Mouse (Mus musculus): ENCODE measurements at regions not wholly inside any gene's neighbourhood (a gene's known extent, or its start where the extent isn't known, plus 50 kb on each side); places are given as distances from the start of the nearest gene placed in this dataset.

GRCm38 (mm10) chr12:77674352-77674751, 436.4 kb downstream of the Fut8 start:
- H3K4me1 ChIP-seq (ENCODE audit: control insufficient read depth, insufficient read depth, low read length) = no peaks in the 10 kb centered on the region
- WGBS = 54% methylated on average over 2 of the region's 2 CpGs
- H3K9ac ChIP-seq (replicated peaks; ENCODE audit: low read length) = no peak overlapping the region
- ATAC-seq (replicated peaks; ENCODE audit: insufficient number of reproducible peaks, low FRiP score, low TSS enrichment, low read depth) = 0 out of 2 replicates have a peak, but pooled peaks have one; percentile 27
- no peak for DNase-seq (ENCODE audit: low spot score)
- no peak overlapping the region for H3K4me2 ChIP-seq (ENCODE audit: low read depth, low read length)
- H3K36me3 ChIP-seq (replicated peaks; ENCODE audit: control insufficient read depth, insufficient read depth, low read depth, low read length) = no peaks in the 10 kb centered on the region
- H3K27ac ChIP-seq (replicated peaks; ENCODE audit: low read depth, low read length) = no peak overlapping the region
- H3K9me3 ChIP-seq (replicated peaks; ENCODE audit: control insufficient read depth, low read length) = no peaks in the 10 kb centered on the region
- H3K4me3 ChIP-seq (ENCODE audit: low read depth, low read length) = no peak overlapping the region
- no peaks in the 10 kb centered on the region for H3K27me3 ChIP-seq (ENCODE audit: control insufficient read depth, insufficient read depth, low read length)

GRCm38 (mm10) chr12:77674755-77675154, 436.8 kb downstream of the Fut8 start:
- Histone ChIP-seq H3K9me3 (replicated peaks; ENCODE audit: control insufficient read depth, low read length) (no peaks in the 10 kb centered on the region), H3K4me3 (ENCODE audit: low read depth, low read length) (no peak overlapping the region), H3K27ac (replicated peaks; ENCODE audit: low read depth, low read length) (no peak overlapping the region), H3K36me3 (replicated peaks; ENCODE audit: control insufficient read depth, insufficient read depth, low read depth, low read length) (no peaks in the 10 kb centered on the region), H3K27me3 (ENCODE audit: control insufficient read depth, insufficient read depth, low read length) (no peaks in the 10 kb centered on the region), H3K9ac (replicated peaks; ENCODE audit: low read length) (no peak overlapping the region), H3K4me1 (ENCODE audit: control insufficient read depth, insufficient read depth, low read length) (no peaks in the 10 kb centered on the region), H3K4me2 (ENCODE audit: low read depth, low read length) (no peak overlapping the region)
- 73% methylated on average over 5 of the region's 5 CpGs for WGBS
- no peak for ATAC-seq (replicated peaks; ENCODE audit: insufficient number of reproducible peaks, low FRiP score, low TSS enrichment, low read depth)
- DNase-seq (ENCODE audit: low spot score) = peak; percentile 60

GRCm38 (mm10) chr12:77678040-77678439, 440.1 kb downstream of the Fut8 start:
- H3K9me3 ChIP-seq (replicated peaks; ENCODE audit: control insufficient read depth, low read length) = no peaks in the 10 kb centered on the region
- no peaks in the 10 kb centered on the region for H3K36me3 ChIP-seq (replicated peaks; ENCODE audit: control insufficient read depth, insufficient read depth, low read depth, low read length)
- H3K9ac ChIP-seq (replicated peaks; ENCODE audit: low read length) = no peak overlapping the region
- no peak overlapping the region for H3K4me3 ChIP-seq (ENCODE audit: low read depth, low read length)
- 60% methylated on average over 5 of the region's 5 CpGs for WGBS
- ATAC-seq (replicated peaks; ENCODE audit: insufficient number of reproducible peaks, low FRiP score, low TSS enrichment, low read depth) (no peak), DNase-seq (ENCODE audit: low spot score) (no peak)
- no peaks in the 10 kb centered on the region for H3K27me3 ChIP-seq (ENCODE audit: control insufficient read depth, insufficient read depth, low read length)
- H3K4me1 ChIP-seq (ENCODE audit: control insufficient read depth, insufficient read depth, low read length) = no peaks in the 10 kb centered on the region
- H3K27ac ChIP-seq (replicated peaks; ENCODE audit: low read depth, low read length) = no peak overlapping the region
- no peak overlapping the region for H3K4me2 ChIP-seq (ENCODE audit: low read depth, low read length)

GRCm38 (mm10) chr12:77694101-77694500, 456.2 kb downstream of the Fut8 start:
- 74% methylated on average over 6 of the region's 6 CpGs for WGBS
- Histone ChIP-seq H3K9ac (replicated peaks; ENCODE audit: low read length) (no peak overlapping the region), H3K9me3 (replicated peaks; ENCODE audit: control insufficient read depth, low read length) (no peaks in the 10 kb centered on the region), H3K27me3 (ENCODE audit: control insufficient read depth, insufficient read depth, low read length) (no peaks in the 10 kb centered on the region), H3K4me2 (ENCODE audit: low read depth, low read length) (no peak overlapping the region), H3K4me3 (ENCODE audit: low read depth, low read length) (no peak overlapping the region), H3K4me1 (ENCODE audit: control insufficient read depth, insufficient read depth, low read length) (no peaks in the 10 kb centered on the region), H3K27ac (replicated peaks; ENCODE audit: low read depth, low read length) (no peak overlapping the region), H3K36me3 (replicated peaks; ENCODE audit: control insufficient read depth, insufficient read depth, low read depth, low read length) (no peaks in the 10 kb centered on the region)
- ATAC-seq (replicated peaks; ENCODE audit: insufficient number of reproducible peaks, low FRiP score, low TSS enrichment, low read depth) = no peak
- no peak for DNase-seq (ENCODE audit: low spot score)

GRCm38 (mm10) chr12:77696039-77696631, 458.2 kb downstream of the Fut8 start:
- Histone ChIP-seq H3K27me3 (ENCODE audit: control insufficient read depth, insufficient read depth, low read length) (no peaks in the 10 kb centered on the region), H3K4me1 (ENCODE audit: control insufficient read depth, insufficient read depth, low read length) (no peaks in the 10 kb centered on the region), H3K27ac (replicated peaks; ENCODE audit: low read depth, low read length) (no peak overlapping the region), H3K9ac (replicated peaks; ENCODE audit: low read length) (no peak overlapping the region), H3K4me3 (ENCODE audit: low read depth, low read length) (no peak overlapping the region), H3K9me3 (replicated peaks; ENCODE audit: control insufficient read depth, low read length) (no peaks in the 10 kb centered on the region), H3K36me3 (replicated peaks; ENCODE audit: control insufficient read depth, insufficient read depth, low read depth, low read length) (no peaks in the 10 kb centered on the region), H3K4me2 (ENCODE audit: low read depth, low read length) (no peak overlapping the region)
- ATAC-seq (replicated peaks; ENCODE audit: insufficient number of reproducible peaks, low FRiP score, low TSS enrichment, low read depth) (no peak), DNase-seq (ENCODE audit: low spot score) (no peak)
- WGBS = 80% methylated on average over 8 of the region's 8 CpGs

GRCm38 (mm10) chr12:77696662-77697061, 458.7 kb downstream of the Fut8 start:
- no peak overlapping the region for H3K27ac ChIP-seq (replicated peaks; ENCODE audit: low read depth, low read length)
- H3K27me3 ChIP-seq (ENCODE audit: control insufficient read depth, insufficient read depth, low read length) = no peaks in the 10 kb centered on the region
- ATAC-seq (replicated peaks; ENCODE audit: insufficient number of reproducible peaks, low FRiP score, low TSS enrichment, low read depth) = no peak
- H3K9ac ChIP-seq (replicated peaks; ENCODE audit: low read length) = no peak overlapping the region
- H3K4me2 ChIP-seq (ENCODE audit: low read depth, low read length) = no peak overlapping the region
- no peak for DNase-seq (ENCODE audit: low spot score)
- no peaks in the 10 kb centered on the region for H3K36me3 ChIP-seq (replicated peaks; ENCODE audit: control insufficient read depth, insufficient read depth, low read depth, low read length)
- no peaks in the 10 kb centered on the region for H3K9me3 ChIP-seq (replicated peaks; ENCODE audit: control insufficient read depth, low read length)
- WGBS = 86% methylated on average over 4 of the region's 4 CpGs
- no peak overlapping the region for H3K4me3 ChIP-seq (ENCODE audit: low read depth, low read length)
- no peaks in the 10 kb centered on the region for H3K4me1 ChIP-seq (ENCODE audit: control insufficient read depth, insufficient read depth, low read length)

- DNase-seq (ENCODE audit: low spot score) (no peak), ATAC-seq (replicated peaks; ENCODE audit: insufficient number of reproducible peaks, low FRiP score, low TSS enrichment, low read depth) (no peak)
- Histone ChIP-seq H3K4me3 (ENCODE audit: low read depth, low read length) (no peak overlapping the region), H3K36me3 (replicated peaks; ENCODE audit: control insufficient read depth, insufficient read depth, low read depth, low read length) (no peaks in the 10 kb centered on the region), H3K4me2 (ENCODE audit: low read depth, low read length) (no peak overlapping the region), H3K27ac (replicated peaks; ENCODE audit: low read depth, low read length) (no peak overlapping the region), H3K27me3 (ENCODE audit: control insufficient read depth, insufficient read depth, low read length) (no peaks in the 10 kb centered on the region), H3K9ac (replicated peaks; ENCODE audit: low read length) (no peak overlapping the region), H3K9me3 (replicated peaks; ENCODE audit: control insufficient read depth, low read length) (no peaks in the 10 kb centered on the region), H3K4me1 (ENCODE audit: control insufficient read depth, insufficient read depth, low read length) (no peaks in the 10 kb centered on the region)
- whole genome bisulfite sequencing = 79% methylated on average over 7 of the region's 7 CpGs
Observed at GRCm38 (mm10) chr12:77698088-77698487, 460.2 kb downstream of the Fut8 start.

GRCm38 (mm10) chr12:77699896-77700605, 462.1 kb downstream of the Fut8 start:
- no peaks in the 10 kb centered on the region for H3K36me3 ChIP-seq (replicated peaks; ENCODE audit: control insufficient read depth, insufficient read depth, low read depth, low read length)
- ATAC-seq (replicated peaks; ENCODE audit: insufficient number of reproducible peaks, low FRiP score, low TSS enrichment, low read depth) (no peak), DNase-seq (ENCODE audit: low spot score) (no peak)
- no peaks in the 10 kb centered on the region for H3K27me3 ChIP-seq (ENCODE audit: control insufficient read depth, insufficient read depth, low read length)
- H3K27ac ChIP-seq (replicated peaks; ENCODE audit: low read depth, low read length) = no peak overlapping the region
- no peak overlapping the region for H3K4me3 ChIP-seq (ENCODE audit: low read depth, low read length)
- H3K4me1 ChIP-seq (ENCODE audit: control insufficient read depth, insufficient read depth, low read length) = no peaks in the 10 kb centered on the region
- no peak overlapping the region for H3K4me2 ChIP-seq (ENCODE audit: low read depth, low read length)
- H3K9ac ChIP-seq (replicated peaks; ENCODE audit: low read length) = no peak overlapping the region
- WGBS = 53% methylated on average over 2 of the region's 2 CpGs
- no peaks in the 10 kb centered on the region for H3K9me3 ChIP-seq (replicated peaks; ENCODE audit: control insufficient read depth, low read length)
